Comparison of ENCODE assay signal across 11 mouse cellular contexts in genomic region chr2:38585379-38585736, GRCm38 (mm10). TPM values are rescaled to one million over a fixed set of nuclear protein-coding genes. Genes with fewer than 3 reads are reported as not detected.
DNase-seq lines count a peak whose midpoint lies in the region; ATAC-seq lines count a peak whose summit lies in the region.
"Had no signal": no experiment of that assay in that cellular context is flagged by ENCODE, and none has a peak within 500 bp of the region (broad histone marks: within the 10 kb centered on the region; RNA-seq: fewer than 3 reads in every experiment).

No protein-coding gene starts in this region.

- peak; percentile 24 for ATAC-seq in forebrain, embryonic 14.5 days
- peak; percentile 65 for ATAC-seq in kidney, embryonic 16.5 days (ENCODE audit: low FRiP score, low TSS enrichment)

- intact Hi-C loops in gastrocnemius, postnatal 36 days (cut with DNase I), result no loop called here

- H3K27ac ChIP-seq in forebrain, embryonic 14.5 days (ENCODE audit: low read depth, low read length), result peak overlapping the region; percentile 76
- H3K27ac ChIP-seq in kidney, embryonic 16.5 days (ENCODE audit: low read length), result no peak overlapping the region

- peaks cover 27% of the 10 kb centered on the region for H3K4me1 ChIP-seq in forebrain, embryonic 14.5 days (ENCODE audit: control insufficient read depth, insufficient read depth, low read length)
- no peaks in the 10 kb centered on the region for H3K4me1 ChIP-seq in kidney, embryonic 16.5 days (ENCODE audit: insufficient read depth, low read length)

- no peak overlapping the region for H3K4me3 ChIP-seq in forebrain, embryonic 14.5 days (ENCODE audit: low read depth, low read length)
- no peak overlapping the region for H3K4me3 ChIP-seq in kidney, embryonic 16.5 days (ENCODE audit: low read length)

- no peaks in the 10 kb centered on the region for H3K9me3 ChIP-seq in forebrain, embryonic 14.5 days (replicated peaks; ENCODE audit: control insufficient read depth, low read length)
- H3K9me3 ChIP-seq in kidney, embryonic 16.5 days (ENCODE audit: low read length), result no peaks in the 10 kb centered on the region

- no peak overlapping the region for H3K9ac ChIP-seq in forebrain, embryonic 14.5 days (ENCODE audit: low read length)
- no peak overlapping the region for H3K9ac ChIP-seq in kidney, embryonic 16.5 days (replicated peaks; ENCODE audit: low read length)

- H3K4me2 ChIP-seq in forebrain, embryonic 14.5 days (ENCODE audit: low read length), result no peak overlapping the region
- no peak overlapping the region for H3K4me2 ChIP-seq in kidney, embryonic 16.5 days (replicated peaks; ENCODE audit: low read depth, low read length)

- no peaks in the 10 kb centered on the region for H3K27me3 ChIP-seq in forebrain, embryonic 14.5 days (replicated peaks; ENCODE audit: control insufficient read depth, insufficient read depth, low read length)
- no peaks in the 10 kb centered on the region for H3K27me3 ChIP-seq in kidney, embryonic 16.5 days (ENCODE audit: insufficient read depth, low read length)

- peak; percentile 53 for DNase-seq in R1 (ENCODE audit: low read depth, low spot score)
- peak; percentile 37 for DNase-seq in forebrain, embryonic 14.5 days (ENCODE audit: low spot score)
- peak; percentile 19 for DNase-seq in mesoderm, embryonic 11.5 days (ENCODE audit: low read depth, low spot score)
- no peak for DNase-seq in left cerebral cortex, adult 9 months (ENCODE audit: low spot score in 2 of 2)
- DNase-seq in cerebellum, postnatal 4 days (ENCODE audit: low spot score in 2 of 2), result no peak
- DNase-seq in adrenal gland, adult 8-10 months, result no peak
- DNase-seq in gastrocnemius, postnatal 36 days, result no peak
- DNase-seq: heart, adult 18-20 months; lung, postnatal 36 days; thymus, adult 18-20 months had no signal

- 6% methylated on average over 5 of the region's 5 CpGs for WGBS in forebrain, embryonic 14.5 days
- 29% methylated on average over 5 of the region's 5 CpGs for WGBS in kidney, embryonic 16.5 days

- peaks cover 47% of the 10 kb centered on the region for H3K36me3 ChIP-seq in forebrain, embryonic 14.5 days (ENCODE audit: control insufficient read depth, insufficient read depth, low read length)
- H3K36me3 ChIP-seq in kidney, embryonic 16.5 days (ENCODE audit: insufficient read depth, low read length), result peaks cover 47% of the 10 kb centered on the region

RNA-seq across cellular contexts. Expression of gene Psmb7, which starts 58.5 kb away (rescaled TPM):
- 328 and 382 TPM in 2 replicates for polyA plus RNA-seq in forebrain, embryonic 14.5 days (2014; fragmentation: Nextera tagmentation; extraction: Ambion mirVana)
- polyA plus RNA-seq in kidney, embryonic 16.5 days (2015; fragmentation: Nextera tagmentation; extraction: Ambion mirVana), result 249 and 269 TPM in 2 replicates
- total RNA-seq in adrenal gland, adult 8-10 months (2022), result 100 to 1,000 TPM; 232 to 337 (median 283) TPM
- 100 to 1,000 TPM; 282 to 284 TPM for total RNA-seq in gastrocnemius, postnatal 36 days (2021)

Comparison
In these comparisons a context has a peak if more than half of its experiments do, and no peak if none do; other contexts are left out.
1. DNase-seq: peak in R1 (single experiment), forebrain, embryonic 14.5 days (single experiment) and mesoderm, embryonic 11.5 days (single experiment); none in left cerebral cortex, adult 9 months (0 of 2), cerebellum, postnatal 4 days (0 of 2), adrenal gland, adult 8-10 months (single experiment) and gastrocnemius, postnatal 36 days (0 of 2).